Mouse (Mus musculus) neural tube, embryonic 14.5 days (tissue): ENCODE measurements at regions not wholly inside any gene's neighbourhood (a gene's known extent, or its start where the extent isn't known, plus 50 kb on each side); places are given as distances from the start of the nearest gene placed in this dataset.
A peak's percentile ranks its signal among the peaks of the same experiment; 100 is the strongest.

ENCODE experiments used
- ATAC-seq: fragments of 200-750 bp; cut with Nextera tagmentation; 2 replicates; pipeline ENCODE4 v1.8.0; 2017; ENCODE audit warnings: low read depth, mild to moderate bottlenecking, moderate TSS enrichment, moderate library complexity
- H3K27ac ChIP-seq: fragments of 300-500 bp; sonication (generic); 2 replicates; pipeline ENCODE4 v1.5.1; 2014; ENCODE audit warnings: low read depth, mild to moderate bottlenecking, control low read depth, low read length, moderate library complexity, mixed read lengths
- H3K27me3 ChIP-seq: fragments of 300-500 bp; sonication (generic); 2 replicates; pipeline ENCODE4 v1.6.1; 2014; ENCODE audit warnings: low read length; ENCODE audit not compliant: control insufficient read depth, insufficient read depth
- H3K36me3 ChIP-seq: fragments of 300-500 bp; sonication (generic); 2 replicates; pipeline ENCODE4 v1.6.1; 2014; ENCODE audit warnings: low read length, mixed read lengths; ENCODE audit not compliant: control insufficient read depth, insufficient read depth
- H3K4me1 ChIP-seq: fragments of 300-500 bp; sonication (generic); 2 replicates; pipeline ENCODE4 v1.6.1; 2014; ENCODE audit warnings: low read length; ENCODE audit not compliant: control insufficient read depth, insufficient read depth
- H3K4me2 ChIP-seq: fragments of 300-500 bp; sonication (generic); 2 replicates; pipeline ENCODE4 v1.6.1; 2014; ENCODE audit warnings: mild to moderate bottlenecking, low read depth, low read length, control low read depth
- H3K4me3 ChIP-seq: fragments of 300-500 bp; sonication (generic); 2 replicates; pipeline ENCODE4 v1.5.1; 2014; ENCODE audit warnings: low read depth, low read length, control low read depth, mixed read lengths
- H3K9ac ChIP-seq: fragments of 300-500 bp; sonication (generic); replicated peaks from 2 replicates; pipeline ENCODE4 v1.6.1; 2014; ENCODE audit warnings: low read depth, mild to moderate bottlenecking, control low read depth, low read length, mixed read lengths
- H3K9me3 ChIP-seq: fragments of 300-500 bp; sonication (generic); 2 replicates; pipeline ENCODE4 v1.6.1; 2016; ENCODE audit warnings: low read length; ENCODE audit not compliant: control insufficient read depth
- WGBS: fragments of 180-500 bp; shearing (Covaris S2); extraction: QIAGEN DNeasy Blood & Tissue Kit; methylation state at CpG from one replicate; pipeline ENCODE4 v1.1.7; 2014; 5-methylcytosine and 5-hydroxymethylcytosine counted together

DNA sequence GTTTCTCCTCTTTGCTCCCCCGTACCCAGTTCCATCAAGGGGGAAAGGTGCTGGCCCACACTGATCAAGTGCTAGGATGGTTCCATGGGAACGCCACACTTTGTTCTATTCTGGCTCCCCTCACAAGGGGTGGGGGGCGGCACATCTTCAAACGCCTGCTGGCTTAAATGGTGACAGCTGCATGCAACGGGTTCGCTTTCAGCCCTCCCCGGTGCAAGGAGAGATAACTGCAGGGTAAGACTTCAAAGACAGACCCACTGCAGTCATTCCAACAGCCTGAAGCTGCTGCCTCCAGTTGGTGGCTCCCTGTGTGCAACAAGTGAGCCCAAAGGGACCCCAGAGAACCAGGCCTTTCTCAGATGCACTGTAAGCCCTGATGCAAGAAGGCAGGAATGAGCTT is 173.9 kb upstream of the Lef1 start:
- WGBS, result 26% methylated on average over 7 of the region's 7 CpGs
- no peak for ATAC-seq

DNA sequence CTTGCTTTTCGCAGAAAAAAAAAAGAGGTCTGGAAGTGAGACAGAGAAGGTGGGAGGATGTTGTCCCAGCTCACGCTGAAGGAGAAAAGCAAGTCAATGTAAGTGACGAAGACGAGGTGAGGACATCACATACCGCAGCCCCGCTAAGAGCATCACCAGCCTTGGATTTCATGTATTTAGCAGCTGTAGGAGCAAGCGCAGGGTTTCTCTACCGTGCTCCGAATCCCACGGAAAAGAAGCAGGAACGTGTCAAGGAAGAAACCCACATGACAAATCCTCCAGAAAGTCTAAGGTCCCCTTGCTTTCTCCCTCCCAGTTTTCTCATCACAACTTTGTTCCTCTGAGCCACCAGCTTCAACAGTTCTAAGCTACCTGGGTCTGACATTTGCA is 174.3 kb upstream of the Lef1 start:
- Histone ChIP-seq H3K27me3 (no peaks in the 10 kb centered on the region), H3K27ac (no peak overlapping the region), H3K9ac (no peak overlapping the region), H3K4me1 (no peaks in the 10 kb centered on the region), H3K36me3 (no peaks in the 10 kb centered on the region), H3K4me2 (no peak overlapping the region), H3K4me3 (no peak overlapping the region), H3K9me3 (no peaks in the 10 kb centered on the region)
- 79% methylated on average over 11 of the region's 11 CpGs for WGBS
- ATAC-seq, result no peak

More for the DNA sequence above, 173.9 kb upstream of the Lef1 start:
- H3K27me3 ChIP-seq, result no peaks in the 10 kb centered on the region
- H3K9me3 ChIP-seq, result no peaks in the 10 kb centered on the region
- no peaks in the 10 kb centered on the region for H3K4me1 ChIP-seq
- no peak overlapping the region for H3K4me3 ChIP-seq
- no peak overlapping the region for H3K4me2 ChIP-seq
- H3K27ac ChIP-seq, result no peak overlapping the region
- H3K36me3 ChIP-seq, result no peaks in the 10 kb centered on the region
- no peak overlapping the region for H3K9ac ChIP-seq

DNA sequence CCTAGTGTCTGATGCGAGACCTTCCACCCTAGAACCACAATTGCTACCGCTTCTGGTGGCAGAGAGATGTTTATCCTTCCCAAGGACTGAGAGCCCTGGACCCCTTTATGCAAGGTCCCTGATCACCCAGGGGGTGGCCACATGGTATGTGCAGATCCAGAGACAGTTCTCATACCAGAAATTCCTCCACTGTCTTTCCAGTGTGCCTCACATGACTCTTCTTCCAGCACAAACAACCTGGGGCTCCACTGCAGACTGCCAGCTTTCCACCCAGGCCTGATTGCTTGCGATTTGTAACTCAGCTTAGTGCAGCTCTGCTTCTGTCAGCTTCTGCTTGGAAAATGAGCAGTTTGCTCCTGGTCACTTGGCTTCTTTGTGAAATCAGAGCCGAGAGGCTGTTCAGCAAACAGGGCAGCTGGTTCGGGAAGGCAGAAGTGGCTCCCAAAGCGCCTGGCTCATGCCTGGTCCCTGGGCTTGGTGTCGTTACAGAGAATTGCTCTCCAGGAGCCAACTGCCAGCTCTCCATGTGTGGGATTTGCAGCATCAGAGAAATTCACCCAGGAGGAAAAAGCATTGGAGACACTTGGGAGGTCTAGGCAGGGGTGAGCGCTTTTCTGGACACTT is 174.9 kb upstream of the Lef1 start:
- no peaks in the 10 kb centered on the region for H3K36me3 ChIP-seq
- no peak overlapping the region for H3K4me3 ChIP-seq
- 68% methylated on average over 8 of the region's 8 CpGs for WGBS
- no peak for ATAC-seq
- no peaks in the 10 kb centered on the region for H3K9me3 ChIP-seq
- no peaks in the 10 kb centered on the region for H3K27me3 ChIP-seq
- no peaks in the 10 kb centered on the region for H3K4me1 ChIP-seq
- no peak overlapping the region for H3K27ac ChIP-seq
- H3K4me2 ChIP-seq, result no peak overlapping the region
- H3K9ac ChIP-seq, result no peak overlapping the region

DNA sequence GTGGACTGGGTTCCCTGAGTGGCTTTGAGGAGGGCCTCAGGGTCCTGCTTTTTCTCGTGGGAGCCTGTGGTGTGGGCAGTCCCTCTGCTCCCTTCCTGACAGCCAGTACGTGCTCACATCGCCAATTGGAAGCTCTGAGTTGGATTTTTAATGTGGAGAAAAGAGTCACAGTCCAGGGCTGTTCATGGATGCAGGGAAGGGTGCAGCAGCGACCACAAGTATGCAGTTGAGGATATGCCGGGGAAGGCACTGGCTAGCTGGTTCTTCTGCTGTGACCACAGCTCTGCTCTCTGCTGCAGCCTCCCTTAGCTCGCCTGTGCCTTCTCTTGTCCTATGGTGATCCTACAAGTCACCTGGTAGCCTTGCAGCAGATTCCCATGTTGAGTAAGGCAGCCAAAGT is 177.5 kb upstream of the Lef1 start:
- WGBS, result 75% methylated on average over 6 of the region's 6 CpGs
- Histone ChIP-seq H3K9me3 (no peaks in the 10 kb centered on the region), H3K27me3 (no peaks in the 10 kb centered on the region), H3K27ac (no peak overlapping the region), H3K4me3 (no peak overlapping the region), H3K4me1 (no peaks in the 10 kb centered on the region), H3K36me3 (no peaks in the 10 kb centered on the region), H3K4me2 (no peak overlapping the region), H3K9ac (no peak overlapping the region)
- no peak for ATAC-seq

DNA sequence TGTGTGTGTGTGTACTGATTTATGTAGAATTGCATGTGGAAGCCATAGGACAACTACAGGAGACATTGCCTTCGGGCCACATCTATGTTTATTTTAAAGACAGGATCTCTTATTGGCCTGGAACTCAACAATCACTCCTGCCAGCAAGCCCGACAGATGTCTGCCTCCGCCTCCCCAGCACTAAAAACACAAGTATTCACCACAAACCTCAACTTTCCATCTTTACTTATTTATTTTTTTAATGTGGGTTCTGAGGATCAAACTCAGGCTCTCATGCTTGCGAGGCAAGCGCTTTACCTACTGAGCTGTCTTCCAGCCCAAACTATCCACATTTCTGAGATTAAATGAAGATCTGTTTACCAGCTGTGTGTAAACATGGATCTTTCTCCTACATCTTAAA is 178.0 kb upstream of the Lef1 start:
- H3K9ac ChIP-seq, result no peak overlapping the region
- no peak overlapping the region for H3K4me2 ChIP-seq
- no peak overlapping the region for H3K4me3 ChIP-seq
- no peaks in the 10 kb centered on the region for H3K9me3 ChIP-seq
- no peaks in the 10 kb centered on the region for H3K27me3 ChIP-seq
- no peak overlapping the region for H3K27ac ChIP-seq
- no peak for ATAC-seq
- WGBS, result 92% methylated on average over 5 of the region's 5 CpGs
- no peaks in the 10 kb centered on the region for H3K36me3 ChIP-seq
- no peaks in the 10 kb centered on the region for H3K4me1 ChIP-seq

DNA sequence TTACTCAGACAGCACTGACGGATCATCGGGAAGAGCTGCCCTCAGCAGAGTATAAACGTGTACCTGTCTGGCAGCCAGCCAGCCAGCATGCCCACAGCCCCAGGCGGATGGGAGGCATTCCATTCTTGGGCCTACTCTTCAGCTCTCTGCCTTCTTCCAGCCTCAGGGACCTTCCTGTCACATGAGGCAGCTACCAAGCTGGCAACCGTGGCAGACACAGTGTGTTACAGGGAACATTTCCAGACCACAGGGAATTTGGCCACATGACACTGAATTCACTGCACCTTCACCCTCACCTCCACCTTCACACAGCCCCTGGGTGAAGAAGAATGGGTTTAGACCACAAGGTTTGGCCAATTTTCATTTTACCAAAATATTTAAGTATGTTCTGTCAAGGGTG is 185.3 kb upstream of the Lef1 start:
- no peaks in the 10 kb centered on the region for H3K4me1 ChIP-seq
- no peaks in the 10 kb centered on the region for H3K9me3 ChIP-seq
- H3K36me3 ChIP-seq, result no peaks in the 10 kb centered on the region
- H3K9ac ChIP-seq, result no peak overlapping the region
- H3K4me2 ChIP-seq, result no peak overlapping the region
- WGBS, result 56% methylated on average over 5 of the region's 5 CpGs
- 0 out of 2 replicates have a peak, but pooled peaks cover 2% of the 10 kb centered on the region for H3K27me3 ChIP-seq
- ATAC-seq, result peak; percentile 58; the same call in 1 of the 2 replicates
- H3K4me3 ChIP-seq, result no peak overlapping the region
- H3K27ac ChIP-seq, result no peak overlapping the region

DNA sequence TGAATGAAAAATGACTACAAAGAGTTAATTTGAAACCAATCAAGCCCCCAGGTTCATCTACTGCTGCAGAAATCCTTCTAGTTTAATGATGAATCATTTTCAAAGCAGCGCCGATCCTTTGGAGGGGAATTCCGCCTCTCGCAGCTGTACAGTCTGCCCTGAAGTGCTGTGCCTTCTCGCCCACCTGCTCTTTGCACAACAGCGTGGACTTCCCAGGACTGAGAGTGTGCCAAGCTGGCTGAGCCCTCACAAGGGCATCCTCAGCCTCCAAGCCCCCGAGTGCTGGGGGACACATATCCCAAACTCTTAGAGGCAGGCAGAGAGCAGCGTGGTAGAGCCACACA is 186.7 kb upstream of the Lef1 start:
- H3K9me3 ChIP-seq, result no peaks in the 10 kb centered on the region

DNA sequence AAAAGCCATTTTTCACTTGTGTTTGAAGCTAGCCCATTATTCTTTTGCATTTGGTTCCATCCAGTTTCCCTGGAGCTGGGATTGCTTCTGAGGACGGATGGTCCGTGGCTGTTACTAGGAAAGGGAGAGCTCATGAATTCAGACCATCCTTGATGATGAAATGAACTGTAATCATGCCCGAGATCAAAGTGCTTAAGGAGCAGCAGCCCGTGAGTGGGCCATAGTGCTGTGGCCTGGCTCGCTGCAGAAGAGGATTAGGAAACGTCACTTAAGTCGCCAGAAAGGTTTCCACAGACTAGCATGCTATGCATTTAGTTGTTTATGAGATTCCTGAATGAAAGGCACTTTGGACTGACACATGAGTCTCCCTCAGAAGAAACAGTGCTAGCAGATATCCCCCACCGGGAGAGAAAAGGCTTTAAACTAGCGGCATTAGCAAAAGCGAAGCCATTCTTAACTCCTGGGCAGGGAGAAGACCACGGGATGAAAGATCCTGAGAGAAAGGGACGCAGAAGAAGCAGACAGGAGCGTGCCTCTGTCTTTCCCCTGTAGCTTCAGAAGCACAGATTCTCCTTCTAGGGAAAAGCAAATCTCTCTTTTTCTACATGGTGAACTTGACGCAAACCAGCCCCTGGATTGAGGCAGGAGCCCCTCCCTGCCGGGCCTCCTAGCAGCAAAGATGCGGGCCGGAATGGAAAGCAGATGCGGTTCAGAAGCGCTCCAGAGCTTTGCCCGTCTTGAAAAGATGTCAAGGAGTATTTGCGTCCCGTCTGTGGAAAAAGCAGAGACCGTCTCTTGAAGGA is 187.3 kb upstream of the Lef1 start:
- Histone ChIP-seq H3K4me3 (no peak overlapping the region), H3K9ac (no peak overlapping the region)
- ATAC-seq, result no peak

More for the DNA sequence above, 186.7 kb upstream of the Lef1 start:
- Histone ChIP-seq H3K36me3 (no peaks in the 10 kb centered on the region), H3K4me2 (peak overlapping the region; percentile 1; the same call in 1 of the 2 replicates), H3K4me1 (no peaks in the 10 kb centered on the region), H3K27me3 (0 out of 2 replicates have a peak, but pooled peaks cover 2% of the 10 kb centered on the region), H3K9ac (no peak overlapping the region), H3K27ac (no peak overlapping the region), H3K4me3 (no peak overlapping the region)
- WGBS, result 32% methylated on average over 8 of the region's 8 CpGs
- no peak for ATAC-seq

DNA sequence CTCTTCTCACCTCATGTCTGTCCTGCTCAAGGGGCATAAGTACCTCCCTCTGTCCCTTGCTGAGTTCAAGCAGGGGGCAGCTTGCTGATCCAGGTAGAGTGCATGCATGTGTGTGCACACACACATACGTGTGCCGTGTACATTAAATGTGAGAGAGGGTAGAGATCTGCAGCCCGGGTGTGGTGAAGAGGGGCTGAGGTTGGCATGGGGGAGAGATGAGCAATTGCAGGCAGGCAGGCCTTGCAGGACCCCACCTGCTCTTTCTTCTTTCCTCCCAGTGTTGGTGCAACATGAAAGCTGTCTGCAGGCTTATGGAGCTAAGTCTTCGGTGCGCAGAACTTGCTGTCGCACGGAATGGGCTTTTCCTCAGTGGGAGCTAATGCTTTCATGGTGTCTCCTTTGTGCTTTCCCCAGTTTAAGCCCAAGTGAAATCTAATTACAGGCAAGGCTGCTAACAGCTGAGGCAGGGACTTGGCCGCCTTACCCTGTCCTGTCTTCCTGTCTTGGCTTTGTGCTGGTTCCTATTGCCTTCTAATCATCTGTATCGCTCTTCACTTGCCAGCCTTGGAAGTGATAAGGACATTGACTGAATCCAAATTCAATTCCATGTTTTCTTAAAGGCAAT is 188.5 kb upstream of the Lef1 start:
- Histone ChIP-seq H3K9me3 (no peaks in the 10 kb centered on the region), H3K4me1 (no peaks in the 10 kb centered on the region), H3K27ac (no peak overlapping the region), H3K27me3 (0 out of 2 replicates have a peak, but pooled peaks cover 2% of the 10 kb centered on the region), H3K36me3 (no peaks in the 10 kb centered on the region), H3K4me2 (no peak overlapping the region), H3K4me3 (no peak overlapping the region), H3K9ac (no peak overlapping the region)
- WGBS, result 80% methylated on average over 9 of the region's 9 CpGs
- no peak for ATAC-seq

More for the DNA sequence above, 187.3 kb upstream of the Lef1 start:
- no peaks in the 10 kb centered on the region for H3K9me3 ChIP-seq
- 0 out of 2 replicates have a peak, but pooled peaks cover 2% of the 10 kb centered on the region for H3K27me3 ChIP-seq
- no peaks in the 10 kb centered on the region for H3K4me1 ChIP-seq
- no peak overlapping the region for H3K27ac ChIP-seq
- 26% methylated on average over 23 of the region's 23 CpGs for WGBS
- H3K36me3 ChIP-seq, result no peaks in the 10 kb centered on the region
- peak overlapping the region; percentile 1; the same call in 1 of the 2 replicates for H3K4me2 ChIP-seq
